Mouse (Mus musculus) embryonic facial prominence, embryonic 15.5 days (tissue): ENCODE measurements around the gene Mrps33. TPM values are rescaled to one million over a fixed set of nuclear protein-coding genes. Genes with fewer than 3 reads are reported as not detected.
A peak's percentile ranks its signal among the peaks of the same experiment; 100 is the strongest.

Experiments
- ATAC-seq: fragments of 200-750 bp; cut with Nextera tagmentation; 2 replicates; pipeline ENCODE4 v1.8.0; 2017; ENCODE audit warnings: low read depth, moderate TSS enrichment; ENCODE audit not compliant: insufficient number of reproducible peaks, low FRiP score, low TSS enrichment
- H3K27ac ChIP-seq: fragments of 300-500 bp; sonication (generic); replicated peaks from 2 replicates; pipeline ENCODE4 v1.5.1; 2015; ENCODE audit warnings: mild to moderate bottlenecking, inconsistent platforms
- H3K27me3 ChIP-seq: fragments of 300-500 bp; sonication (generic); 2 replicates; pipeline ENCODE4 v1.6.1; 2015; ENCODE audit warnings: inconsistent platforms
- H3K36me3 ChIP-seq: fragments of 300-500 bp; sonication (generic); 2 replicates; pipeline ENCODE4 v1.6.1; 2015; ENCODE audit warnings: mild to moderate bottlenecking, inconsistent platforms
- H3K4me1 ChIP-seq: fragments of 300-500 bp; sonication (generic); 2 replicates; pipeline ENCODE4 v1.6.1; 2015; ENCODE audit warnings: inconsistent platforms
- H3K4me2 ChIP-seq: fragments of 300-500 bp; sonication (generic); replicated peaks from 2 replicates; pipeline ENCODE4 v1.6.1; 2015; ENCODE audit warnings: mild to moderate bottlenecking, inconsistent platforms
- H3K4me3 ChIP-seq: fragments of 300-500 bp; sonication (generic); replicated peaks from 2 replicates; pipeline ENCODE4 v1.5.1; 2015; ENCODE audit warnings: mild to moderate bottlenecking, inconsistent platforms
- H3K9ac ChIP-seq: fragments of 300-500 bp; sonication (generic); 2 replicates; pipeline ENCODE4 v1.6.1; 2015; ENCODE audit warnings: inconsistent platforms
- H3K9me3 ChIP-seq: fragments of 300-500 bp; sonication (generic); replicated peaks from 2 replicates; pipeline ENCODE4 v1.6.1; 2016; ENCODE audit warnings: inconsistent platforms
- WGBS: fragments of 180-500 bp; shearing (Covaris S2); methylation state at CpG from one replicate; pipeline ENCODE4 v1.1.7; 2015; 5-methylcytosine and 5-hydroxymethylcytosine counted together
- polyA plus RNA-seq: library from polyadenylated mRNA; unstranded; fragments of >200 nt; fragmentation: Nextera tagmentation; extraction: Ambion mirVana; gene quantifications from 2 replicates; pipeline ENCODE4 v1.2.1, GENCODE M21; 2015

Gene Mrps33
- polyA plus RNA-seq, 1 experiment from 2014 or later, result 172 TPM

DNA sequence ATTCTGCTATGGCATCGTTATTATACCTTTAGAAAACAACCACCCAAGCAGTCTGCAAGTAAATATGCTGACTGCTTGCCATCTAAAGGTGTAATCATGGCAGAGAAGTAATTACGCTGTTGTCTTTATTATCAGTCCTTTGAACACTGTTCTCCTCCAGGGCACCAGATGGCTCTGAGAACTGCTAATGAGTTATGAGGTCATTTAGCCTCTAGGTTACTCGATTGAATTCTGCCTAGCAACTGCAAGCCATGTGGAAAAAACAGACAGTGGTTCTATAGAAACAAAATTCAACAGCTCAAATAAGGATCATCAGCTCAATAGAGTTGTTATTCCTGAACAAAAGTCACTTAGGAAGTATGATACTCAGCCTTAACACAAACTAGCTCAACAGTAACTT lies 4.9 kb downstream of the Mrps33 start:
- H3K27me3 ChIP-seq, result no peaks in the 10 kb centered on the region
- no peak overlapping the region for H3K4me3 ChIP-seq
- H3K4me2 ChIP-seq, result no peak overlapping the region
- peaks cover 7% of the 10 kb centered on the region; the same call in 1 of the 2 replicates for H3K36me3 ChIP-seq
- H3K4me1 ChIP-seq, result no peaks in the 10 kb centered on the region; the same call in 1 of the 2 replicates
- H3K27ac ChIP-seq, result no peak overlapping the region
- H3K9me3 ChIP-seq, result no peaks in the 10 kb centered on the region
- WGBS, result 70% methylated on average over 3 of the region's 3 CpGs
- no peak overlapping the region for H3K9ac ChIP-seq
- 0 out of 2 replicates have a peak, but pooled peaks have one; percentile 16 for ATAC-seq

DNA sequence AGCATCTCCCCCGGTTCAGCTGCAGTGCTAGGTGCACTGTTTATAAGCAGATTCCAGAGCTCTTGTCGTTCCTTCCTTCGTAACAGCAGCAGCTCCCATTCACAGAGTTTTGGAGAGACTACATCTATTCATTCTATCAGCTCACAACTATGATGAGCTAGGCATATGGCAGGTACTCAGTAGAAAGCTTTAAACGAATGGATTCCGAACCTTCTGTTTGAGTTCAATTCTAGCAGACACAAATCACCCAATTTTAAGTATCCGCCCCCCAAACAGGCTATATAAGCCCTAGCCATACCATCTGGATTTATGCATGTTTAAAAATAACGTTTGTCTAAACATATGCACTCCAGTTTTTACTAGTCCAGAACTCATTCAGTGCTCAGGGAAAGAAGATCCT lies 9.8 kb downstream of the Mrps33 start:
- Histone ChIP-seq H3K4me3 (no peak overlapping the region), H3K27ac (no peak overlapping the region), H3K36me3 (peaks cover 18% of the 10 kb centered on the region), H3K9ac (no peak overlapping the region), H3K4me1 (no peaks in the 10 kb centered on the region), H3K27me3 (no peaks in the 10 kb centered on the region), H3K9me3 (no peaks in the 10 kb centered on the region), H3K4me2 (no peak overlapping the region)
- no peak for ATAC-seq
- WGBS, result 92% methylated on average over 7 of the region's 7 CpGs

DNA sequence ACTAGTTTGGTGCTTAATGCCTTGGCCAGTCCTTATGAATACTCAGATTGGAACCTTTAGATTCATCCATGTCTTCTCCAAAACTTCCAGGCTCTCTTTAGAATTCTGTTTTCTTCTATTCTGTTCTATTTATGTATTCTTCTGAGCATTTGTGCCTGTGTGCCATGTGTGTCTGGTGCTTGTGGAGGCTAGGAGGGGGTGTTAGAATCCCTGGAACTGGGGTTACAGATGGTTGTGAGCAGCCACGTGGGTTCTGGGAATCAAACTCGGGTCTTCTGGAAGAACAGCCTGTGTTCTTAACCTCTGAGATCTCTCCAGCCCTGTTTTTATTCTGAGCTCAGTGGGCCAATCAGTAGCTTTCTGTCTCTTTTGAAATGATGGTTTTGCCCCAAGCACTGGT lies 13.7 kb downstream of the Mrps33 start:
- Histone ChIP-seq H3K27ac (no peak overlapping the region), H3K4me3 (no peak overlapping the region), H3K4me1 (no peaks in the 10 kb centered on the region), H3K36me3 (peaks cover 15% of the 10 kb centered on the region), H3K9me3 (no peaks in the 10 kb centered on the region), H3K27me3 (no peaks in the 10 kb centered on the region), H3K9ac (no peak overlapping the region), H3K4me2 (no peak overlapping the region)
- ATAC-seq, result no peak
- WGBS, result 47% methylated on average over 2 of the region's 2 CpGs

DNA sequence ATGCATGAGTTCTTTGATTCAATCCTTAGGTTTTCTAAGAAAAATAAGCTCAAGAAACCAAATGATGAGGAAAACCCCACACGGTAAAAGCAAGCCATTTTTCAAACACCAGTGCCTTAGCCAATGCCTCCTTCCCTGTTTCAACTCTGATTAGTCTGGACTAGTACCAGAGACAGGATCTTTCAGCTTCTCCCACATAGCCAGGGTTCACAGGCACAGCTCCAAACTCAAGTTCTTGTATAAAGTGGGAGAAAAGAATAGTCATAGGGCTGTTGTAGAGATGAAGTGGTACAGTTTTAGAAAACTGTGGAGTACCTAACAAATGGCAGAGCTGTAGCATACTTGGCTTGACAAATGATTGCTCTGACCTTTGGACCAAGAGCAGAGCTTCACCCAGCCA lies 14.6 kb downstream of the Mrps33 start:
- Histone ChIP-seq H3K4me3 (no peak overlapping the region), H3K27me3 (no peaks in the 10 kb centered on the region), H3K4me1 (no peaks in the 10 kb centered on the region), H3K36me3 (peaks cover 13% of the 10 kb centered on the region), H3K9ac (no peak overlapping the region), H3K9me3 (no peaks in the 10 kb centered on the region), H3K27ac (no peak overlapping the region), H3K4me2 (no peak overlapping the region)
- ATAC-seq, result no peak
- WGBS, result 67% methylated on average over 1 of the region's 1 CpGs

DNA sequence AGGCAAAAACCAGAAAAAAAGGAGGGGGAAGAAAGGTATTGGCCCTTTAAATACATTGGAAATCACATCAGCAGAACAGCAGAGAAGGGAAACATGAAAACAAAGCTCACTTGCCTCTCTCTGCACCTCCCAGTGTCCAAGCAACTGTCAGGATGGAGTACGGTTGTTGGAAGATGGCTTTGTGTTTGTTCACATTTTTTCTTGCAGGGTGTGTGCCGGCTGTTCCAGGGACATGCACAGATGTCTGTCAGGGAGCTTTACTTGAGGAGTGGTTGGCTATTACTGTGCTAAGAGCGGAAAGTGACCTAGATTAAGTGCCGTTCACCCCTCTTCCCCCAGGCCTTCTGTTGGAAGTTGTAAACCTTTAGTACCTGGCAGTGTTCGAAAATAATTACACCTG lies 19.0 kb downstream of the Mrps33 start:
- no peak overlapping the region for H3K4me3 ChIP-seq
- no peak overlapping the region for H3K27ac ChIP-seq
- ATAC-seq, result no peak
- no peaks in the 10 kb centered on the region for H3K36me3 ChIP-seq
- WGBS, result 56% methylated on average over 5 of the region's 5 CpGs
- H3K4me1 ChIP-seq, result no peaks in the 10 kb centered on the region
- no peaks in the 10 kb centered on the region for H3K9me3 ChIP-seq
- no peak overlapping the region for H3K9ac ChIP-seq
- no peaks in the 10 kb centered on the region for H3K27me3 ChIP-seq
- no peak overlapping the region for H3K4me2 ChIP-seq

DNA sequence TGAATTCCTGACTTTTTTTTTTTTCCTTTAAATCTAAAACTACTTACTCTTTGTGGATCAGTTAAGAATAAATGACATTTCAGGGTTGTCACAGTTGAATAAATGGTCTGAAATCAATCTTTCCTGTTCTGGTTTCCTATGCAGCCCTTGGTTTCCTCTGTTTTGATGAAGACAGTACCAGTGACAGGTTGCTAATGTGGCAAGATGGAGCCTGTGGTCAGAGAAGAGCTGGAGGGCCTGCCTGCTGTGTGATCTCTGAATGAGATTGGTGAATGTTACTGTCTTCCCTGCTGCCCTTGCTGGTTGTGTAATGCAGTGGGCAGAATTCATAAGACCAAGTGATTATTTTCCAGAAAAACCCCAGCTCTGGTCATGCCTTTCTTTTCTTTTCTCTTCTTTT lies 22.4 kb downstream of the Mrps33 start:
- Histone ChIP-seq H3K9me3 (no peaks in the 10 kb centered on the region), H3K4me3 (no peak overlapping the region), H3K4me1 (no peaks in the 10 kb centered on the region)

DNA sequence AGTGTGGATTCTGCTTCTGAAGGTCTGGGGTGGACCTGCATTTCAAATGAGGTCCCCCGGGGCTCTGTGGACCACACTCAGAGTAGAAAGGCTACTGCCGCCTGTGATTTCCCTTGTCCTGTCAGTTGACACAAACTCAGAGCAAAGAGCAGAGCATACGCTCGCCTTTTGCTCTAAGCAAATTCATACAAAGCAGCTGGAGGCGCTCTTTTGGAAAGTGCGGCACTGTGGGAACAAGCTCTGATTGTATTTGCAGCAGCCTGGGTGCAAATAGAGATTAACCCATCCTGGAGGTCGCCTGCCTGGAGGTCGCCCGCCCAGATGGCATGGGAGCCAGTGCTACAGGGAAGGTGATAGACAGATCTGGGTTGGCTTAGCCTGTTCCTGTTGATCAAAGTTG lies 23.0 kb downstream of the Mrps33 start:
- no peaks in the 10 kb centered on the region for H3K4me1 ChIP-seq
- ATAC-seq, result no peak
- WGBS, result 16% methylated on average over 9 of the region's 9 CpGs
- H3K9ac ChIP-seq, result no peak overlapping the region
- no peak overlapping the region for H3K4me3 ChIP-seq
- no peaks in the 10 kb centered on the region for H3K27me3 ChIP-seq
- no peaks in the 10 kb centered on the region for H3K36me3 ChIP-seq
- no peak overlapping the region for H3K27ac ChIP-seq
- no peaks in the 10 kb centered on the region for H3K9me3 ChIP-seq
- H3K4me2 ChIP-seq, result no peak overlapping the region

More for the DNA sequence above, 22.4 kb downstream of the Mrps33 start:
- Histone ChIP-seq H3K9ac (no peak overlapping the region), H3K27ac (no peak overlapping the region), H3K27me3 (no peaks in the 10 kb centered on the region), H3K36me3 (no peaks in the 10 kb centered on the region), H3K4me2 (no peak overlapping the region)
- no peak for ATAC-seq

DNA sequence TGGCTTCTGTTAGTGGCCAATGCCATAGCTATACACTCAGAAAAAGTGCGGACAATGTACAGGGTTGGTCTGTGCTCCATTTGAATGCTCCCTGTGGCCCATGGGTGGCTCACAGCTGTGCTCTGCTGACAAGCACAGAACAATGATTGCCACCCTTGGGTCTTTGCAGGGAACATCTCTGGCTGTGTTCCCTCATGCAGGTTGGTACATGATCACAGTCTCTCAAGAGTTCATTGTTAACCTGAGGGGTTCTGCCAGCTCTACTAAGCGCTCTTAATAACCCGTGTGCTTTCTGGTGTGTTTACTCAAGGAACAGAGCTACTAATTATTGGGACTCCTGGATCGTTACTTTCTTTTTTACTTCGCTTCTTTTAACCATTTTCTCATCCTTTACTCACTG lies 24.8 kb downstream of the Mrps33 start:
- H3K4me2 ChIP-seq, result no peak overlapping the region
- 0 out of 2 replicates have a peak overlapping the region, but pooled peaks have one; percentile 17 for H3K27ac ChIP-seq
- no peaks in the 10 kb centered on the region for H3K36me3 ChIP-seq
- no peaks in the 10 kb centered on the region for H3K9me3 ChIP-seq
- WGBS, result 65% methylated on average over 5 of the region's 5 CpGs
- no peaks in the 10 kb centered on the region for H3K27me3 ChIP-seq
- H3K4me3 ChIP-seq, result no peak overlapping the region
- peaks cover 13% of the 10 kb centered on the region for H3K4me1 ChIP-seq
- no peak overlapping the region for H3K9ac ChIP-seq
- ATAC-seq, result peak; percentile 54; the same call in 1 of the 2 replicates

DNA sequence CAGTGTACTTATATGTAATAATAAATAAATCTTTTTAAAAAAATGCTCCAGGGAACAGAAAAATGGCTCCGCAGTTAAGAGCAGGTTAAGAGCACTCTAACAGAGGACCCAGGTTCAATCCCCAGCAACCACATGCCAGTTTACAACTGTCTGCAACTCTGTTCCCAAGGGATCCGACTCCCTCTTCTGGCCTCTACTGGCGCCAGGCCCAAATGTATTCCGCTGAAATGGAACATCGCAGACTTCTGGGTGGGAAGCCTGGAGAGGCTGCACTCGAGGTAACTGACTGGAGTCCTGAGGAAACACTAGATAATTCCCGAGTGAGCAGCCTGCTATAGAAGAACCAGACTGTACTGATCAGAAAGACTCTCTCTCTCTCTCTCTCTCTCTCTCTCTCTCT lies 27.3 kb downstream of the Mrps33 start:
- Histone ChIP-seq H3K9ac (no peak overlapping the region), H3K27ac (no peak overlapping the region), H3K27me3 (no peaks in the 10 kb centered on the region), H3K4me1 (peaks cover 20% of the 10 kb centered on the region), H3K4me2 (no peak overlapping the region), H3K4me3 (no peak overlapping the region), H3K36me3 (no peaks in the 10 kb centered on the region), H3K9me3 (no peaks in the 10 kb centered on the region)
- no peak for ATAC-seq
- WGBS, result 68% methylated on average over 7 of the region's 7 CpGs

DNA sequence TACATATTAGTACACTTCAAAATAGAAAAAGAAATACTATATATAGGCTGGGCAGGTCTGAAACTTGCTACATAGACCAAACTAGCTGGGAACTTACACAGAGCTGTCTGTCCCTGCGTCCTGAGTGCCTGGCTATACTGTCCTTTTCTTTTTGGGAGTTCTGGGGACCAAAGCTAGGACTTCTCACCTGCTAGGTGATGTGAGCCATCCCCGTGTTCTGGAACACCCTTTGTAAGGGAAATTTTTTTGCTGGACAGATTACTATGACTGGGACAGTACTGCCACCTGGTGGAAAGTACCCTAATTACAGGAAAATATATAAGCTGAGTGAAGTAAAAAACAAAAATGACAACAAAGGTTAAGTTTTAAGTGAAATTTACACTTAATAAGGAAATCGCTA lies 28.2 kb downstream of the Mrps33 start:
- Histone ChIP-seq H3K4me1 (peaks cover 20% of the 10 kb centered on the region), H3K4me3 (no peak overlapping the region), H3K36me3 (no peaks in the 10 kb centered on the region), H3K9me3 (no peaks in the 10 kb centered on the region), H3K4me2 (no peak overlapping the region), H3K27ac (no peak overlapping the region), H3K27me3 (no peaks in the 10 kb centered on the region), H3K9ac (no peak overlapping the region)
- ATAC-seq, result no peak
- 39% methylated on average over 3 of the region's 3 CpGs for WGBS

DNA sequence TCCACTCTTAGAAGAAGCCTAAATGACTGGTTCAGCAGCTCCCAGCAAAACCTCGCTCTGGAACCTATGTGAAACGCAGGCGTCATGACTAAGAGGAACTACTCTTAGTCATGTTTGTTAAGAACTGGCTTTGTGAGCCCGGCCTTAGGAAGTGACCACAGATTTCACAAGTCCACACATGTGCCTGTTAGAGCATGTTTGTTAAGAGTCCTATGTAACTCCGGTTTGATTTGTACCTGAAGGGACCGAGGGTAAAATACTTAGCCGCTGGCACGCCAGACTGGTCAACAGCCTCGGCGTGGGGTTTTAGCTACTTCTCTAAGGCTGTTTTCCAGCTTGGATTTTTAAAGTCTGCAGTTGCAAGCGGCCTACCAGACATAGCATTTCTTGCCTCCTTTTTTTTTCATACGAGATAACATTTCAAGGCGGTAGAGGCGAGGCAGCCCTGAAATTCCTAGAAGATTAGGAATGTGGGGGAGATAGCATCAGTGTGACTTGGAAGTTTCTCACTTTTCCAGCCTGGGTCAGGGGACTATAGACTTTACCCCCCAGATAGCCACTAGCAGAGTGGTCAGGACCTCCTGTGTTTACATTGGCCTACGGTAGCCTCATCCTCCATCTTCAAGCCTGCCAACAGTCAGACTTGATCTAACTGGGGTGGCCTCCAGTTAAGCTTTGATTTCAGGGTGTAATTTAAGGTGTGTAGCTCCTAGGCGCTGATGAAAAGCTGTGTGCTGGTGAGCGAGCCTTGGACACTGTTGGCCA lies 28.8 kb downstream of the Mrps33 start:
- WGBS, result 39% methylated on average over 17 of the region's 17 CpGs
- H3K36me3 ChIP-seq, result no peaks in the 10 kb centered on the region
- H3K4me2 ChIP-seq, result peak overlapping the region; percentile 51
- H3K9me3 ChIP-seq, result no peaks in the 10 kb centered on the region
- H3K27me3 ChIP-seq, result no peaks in the 10 kb centered on the region
- H3K4me1 ChIP-seq, result peaks cover 20% of the 10 kb centered on the region
- no peak overlapping the region for H3K9ac ChIP-seq
- ATAC-seq, result no peak
- peak overlapping the region; percentile 71 for H3K27ac ChIP-seq
- H3K4me3 ChIP-seq, result peak overlapping the region; percentile 25; the same call in 1 of the 2 replicates
